Comparison of ENCODE assay signal across 8 mouse cellular contexts in the genomic region with DNA sequence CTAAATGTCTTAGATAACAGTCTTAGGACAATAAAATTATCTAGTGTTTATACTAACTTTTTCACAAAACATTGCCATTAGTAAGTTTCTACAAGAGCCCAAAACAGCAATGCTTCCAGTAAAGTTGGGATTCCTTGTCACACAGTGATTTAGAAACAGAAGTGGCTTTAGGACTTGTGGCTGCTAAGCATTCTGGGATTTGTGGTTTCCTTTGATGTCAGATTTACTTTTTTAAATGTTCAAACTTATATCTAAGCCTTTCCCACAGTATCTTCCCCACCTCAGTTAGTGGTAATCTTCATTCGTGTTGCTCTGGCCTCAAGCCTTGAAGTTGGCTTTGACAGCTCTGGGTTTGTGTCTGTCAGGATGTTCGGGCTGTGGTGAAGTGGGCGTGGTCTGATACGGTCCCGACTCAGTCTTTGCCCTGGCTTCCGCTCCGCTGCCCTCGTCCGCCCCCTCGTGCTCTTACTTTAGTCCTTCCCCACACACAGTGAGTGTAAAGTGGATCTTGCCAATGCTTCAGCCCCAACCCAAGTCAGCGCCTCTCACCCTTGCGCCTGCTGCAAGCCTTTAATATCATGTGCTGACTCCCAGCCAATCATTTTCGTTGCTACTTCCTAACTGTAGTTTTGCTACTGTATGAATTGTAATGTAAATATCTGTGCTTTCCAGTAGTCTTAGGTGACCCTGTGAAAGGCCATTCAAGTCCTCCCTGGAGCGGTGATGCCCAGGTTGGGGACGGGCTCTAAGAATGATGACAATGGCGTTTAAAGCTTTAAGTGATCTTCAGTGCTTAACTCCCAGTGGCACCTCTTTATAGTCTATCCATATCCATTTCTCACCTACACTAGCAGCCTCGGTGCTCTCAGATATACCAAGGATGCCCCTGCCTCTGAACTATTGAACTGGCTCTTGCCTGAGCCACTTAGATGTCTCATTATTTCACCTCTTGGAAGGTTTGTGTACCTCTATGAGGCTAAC. TPM values are rescaled to one million over a fixed set of nuclear protein-coding genes. Genes with fewer than 3 reads are reported as not detected.
A peak's percentile ranks its signal among the peaks of the same experiment; 100 is the strongest.
DNase-seq lines count a peak whose midpoint lies in the region; ATAC-seq lines count a peak whose summit lies in the region.

No protein-coding gene starts in this region.

- peak; percentile 6 to 20 for DNase-seq in urinary bladder, adult 18-20 months (ENCODE audit: low spot score in 2 of 2)
- no peak for DNase-seq in urinary bladder, postnatal 10 days (ENCODE audit: low spot score)
- peak; percentile 75 for DNase-seq in embryonic facial prominence, embryonic 11.5 days (ENCODE audit: low spot score)
- DNase-seq in heart, adult 8-10 months (ENCODE audit: low spot score): peak; percentile 43
- peak; percentile 55 for DNase-seq in kidney, adult 18-20 months
- peak; percentile 33 for DNase-seq in liver, embryonic 13.5 days

- H3K4me2 ChIP-seq in embryonic facial prominence, embryonic 11.5 days (ENCODE audit: low read depth, low read length): peak overlapping the region; percentile 47
- H3K4me2 ChIP-seq in liver, embryonic 13.5 days: peak overlapping the region; percentile 64
- H3K4me2 ChIP-seq in stomach, embryonic 15.5 days: peak overlapping the region; percentile 63

- H3K27me3 ChIP-seq in embryonic facial prominence, embryonic 11.5 days (ENCODE audit: control insufficient read depth, insufficient read depth, low read length): no peaks in the 10 kb centered on the region
- H3K27me3 ChIP-seq in liver, embryonic 13.5 days: 0 out of 2 replicates have a peak, but pooled peaks cover 3% of the 10 kb centered on the region
- H3K27me3 ChIP-seq in stomach, embryonic 15.5 days (replicated peaks): no peaks in the 10 kb centered on the region

- no peaks in the 10 kb centered on the region for H3K4me1 ChIP-seq in embryonic facial prominence, embryonic 11.5 days (ENCODE audit: control insufficient read depth, insufficient read depth, low read length)
- H3K4me1 ChIP-seq in liver, embryonic 13.5 days (replicated peaks): peaks cover 8% of the 10 kb centered on the region
- no peaks in the 10 kb centered on the region for H3K4me1 ChIP-seq in stomach, embryonic 15.5 days

- peak overlapping the region; percentile 35 for H3K4me3 ChIP-seq in embryonic facial prominence, embryonic 11.5 days (ENCODE audit: low read depth, low read length)
- H3K4me3 ChIP-seq in liver, embryonic 13.5 days (replicated peaks): peak overlapping the region; percentile 44
- H3K4me3 ChIP-seq in stomach, embryonic 15.5 days (replicated peaks): peak overlapping the region; percentile 38

- no peak overlapping the region for H3K27ac ChIP-seq in embryonic facial prominence, embryonic 11.5 days (replicated peaks; ENCODE audit: low read depth, low read length)
- no peak overlapping the region for H3K27ac ChIP-seq in liver, embryonic 13.5 days
- no peak overlapping the region for H3K27ac ChIP-seq in stomach, embryonic 15.5 days

- 10% methylated on average over 17 of the region's 17 CpGs for WGBS in embryonic facial prominence, embryonic 11.5 days
- 14% methylated on average over 17 of the region's 17 CpGs for WGBS in liver, embryonic 13.5 days (ENCODE audit: insufficient replicate concordance)
- 9% methylated on average over 17 of the region's 17 CpGs for WGBS in stomach, embryonic 15.5 days

- ATAC-seq in embryonic facial prominence, embryonic 11.5 days (replicated peaks; ENCODE audit: insufficient number of reproducible peaks, low FRiP score, low TSS enrichment, low read depth): peak; percentile 89; the same call in 1 of the 2 replicates
- peak; percentile 82 for ATAC-seq in liver, embryonic 13.5 days (ENCODE audit: low read depth)
- peak; percentile 97 for ATAC-seq in monocyte, adult 5-6 weeks (replicated peaks; ENCODE audit: insufficient number of reproducible peaks, low FRiP score, low TSS enrichment, poor library complexity, severe bottlenecking)
- ATAC-seq in stomach, embryonic 15.5 days (ENCODE audit: insufficient read depth, low FRiP score, low read depth): peak; percentile 77; the same call in 1 of the 2 replicates

- peak overlapping the region; percentile 47 for H3K9ac ChIP-seq in embryonic facial prominence, embryonic 11.5 days (replicated peaks; ENCODE audit: low read length)
- H3K9ac ChIP-seq in liver, embryonic 13.5 days: peak overlapping the region; percentile 45
- H3K9ac ChIP-seq in stomach, embryonic 15.5 days: no peak overlapping the region

- no peaks in the 10 kb centered on the region for H3K36me3 ChIP-seq in embryonic facial prominence, embryonic 11.5 days (replicated peaks; ENCODE audit: control insufficient read depth, insufficient read depth, low read depth, low read length)
- no peaks in the 10 kb centered on the region for H3K36me3 ChIP-seq in liver, embryonic 13.5 days
- H3K36me3 ChIP-seq in stomach, embryonic 15.5 days: no peaks in the 10 kb centered on the region

- no peaks in the 10 kb centered on the region for H3K9me3 ChIP-seq in embryonic facial prominence, embryonic 11.5 days (replicated peaks; ENCODE audit: control insufficient read depth, low read length)
- no peaks in the 10 kb centered on the region for H3K9me3 ChIP-seq in liver, embryonic 13.5 days (replicated peaks)
- H3K9me3 ChIP-seq in stomach, embryonic 15.5 days: no peaks in the 10 kb centered on the region

RNA-seq across cellular contexts. Expression of a gene that starts 18.4 kb away (rescaled TPM):
- polyA plus RNA-seq in embryonic facial prominence, embryonic 11.5 days (2014; fragmentation: Nextera tagmentation; extraction: Ambion mirVana): 1.6 and 2.2 TPM in 2 replicates
- total RNA-seq in heart, adult 8-10 months (2022): not detected
- not detected in 2 replicates for polyA plus RNA-seq in liver, embryonic 13.5 days (2015; fragmentation: Nextera tagmentation; extraction: Ambion mirVana)
- total RNA-seq in monocyte, adult 5-6 weeks (2017): not detected in 3 replicates
- polyA plus RNA-seq in stomach, embryonic 15.5 days (2015; fragmentation: Nextera tagmentation; extraction: Ambion mirVana): 1.7 and 2.0 TPM in 2 replicates
